Mouse (Mus musculus) heart, embryonic 16.5 days (tissue): ENCODE measurements around the gene Prkca. TPM values are rescaled to one million over a fixed set of nuclear protein-coding genes. Genes with fewer than 3 reads are reported as not detected.

Source experiments
- ATAC-seq: fragments of 200-750 bp; cut with Nextera tagmentation; replicated peaks from 2 replicates; pipeline ENCODE4 v1.8.0; 2017; ENCODE audit warnings: moderate number of reproducible peaks; ENCODE audit not compliant: insufficient read depth, low FRiP score; ENCODE audit errors: extremely low read depth
- H3K27ac ChIP-seq: fragments of 300-500 bp; sonication (generic); 2 replicates; pipeline ENCODE4 v1.5.1; 2014; ENCODE audit warnings: mild to moderate bottlenecking, low read length, control low read depth, moderate library complexity
- H3K27me3 ChIP-seq: fragments of 300-500 bp; sonication (generic); 2 replicates; pipeline ENCODE4 v1.6.1; 2014; ENCODE audit warnings: low read length, mixed read lengths; ENCODE audit not compliant: control insufficient read depth, insufficient read depth
- H3K36me3 ChIP-seq: fragments of 300-500 bp; sonication (generic); 2 replicates; pipeline ENCODE4 v1.6.1; 2014; ENCODE audit not compliant: control insufficient read depth, insufficient read depth
- H3K4me1 ChIP-seq: fragments of 300-500 bp; sonication (generic); 2 replicates; pipeline ENCODE4 v1.6.1; 2014; ENCODE audit warnings: low read length, mixed read lengths; ENCODE audit not compliant: control insufficient read depth, insufficient read depth
- H3K4me2 ChIP-seq: fragments of 300-500 bp; sonication (generic); 2 replicates; pipeline ENCODE4 v1.6.1; 2014; ENCODE audit warnings: low read depth, mild to moderate bottlenecking, control low read depth, low read length
- H3K4me3 ChIP-seq: fragments of 300-500 bp; sonication (generic); 2 replicates; pipeline ENCODE4 v1.5.1; 2014; ENCODE audit warnings: mild to moderate bottlenecking, control low read depth, low read length
- H3K9ac ChIP-seq: fragments of 300-500 bp; sonication (generic); 2 replicates; pipeline ENCODE4 v1.6.1; 2014; ENCODE audit warnings: low read length, control low read depth
- H3K9me3 ChIP-seq: fragments of 300-500 bp; sonication (generic); replicated peaks from 2 replicates; pipeline ENCODE4 v1.6.1; 2016; ENCODE audit warnings: low read length; ENCODE audit not compliant: control insufficient read depth
- WGBS: fragments of 180-500 bp; shearing (Covaris S2); extraction: QIAGEN DNeasy Blood & Tissue Kit; methylation state at CpG from one replicate; pipeline ENCODE4 v1.1.7; 2014; 5-methylcytosine and 5-hydroxymethylcytosine counted together
- polyA plus RNA-seq: library from polyadenylated mRNA; unstranded; fragments of >200 nt; fragmentation: Nextera tagmentation; extraction: Ambion mirVana; gene quantifications from 2 replicates; pipeline ENCODE4 v1.2.1, GENCODE M21; 2015

Gene Prkca
- polyA plus RNA-seq, 1 experiment from 2014 or later = 14.4 TPM

- Histone ChIP-seq H3K36me3 (no peaks in the 10 kb centered on the region; the same call in 1 of the 2 replicates), H3K9me3 (no peaks in the 10 kb centered on the region), H3K4me1 (peaks cover 38% of the 10 kb centered on the region), H3K27ac (no peak overlapping the region), H3K9ac (no peak overlapping the region), H3K4me3 (no peak overlapping the region), H3K27me3 (no peaks in the 10 kb centered on the region), H3K4me2 (no peak overlapping the region)
- ATAC-seq = no peak
- 48% methylated on average over 5 of the region's 5 CpGs for WGBS
Observed at GRCm38 (mm10) chr11:108333006-108333405, 10.7 kb downstream of the Prkca start.

DNA sequence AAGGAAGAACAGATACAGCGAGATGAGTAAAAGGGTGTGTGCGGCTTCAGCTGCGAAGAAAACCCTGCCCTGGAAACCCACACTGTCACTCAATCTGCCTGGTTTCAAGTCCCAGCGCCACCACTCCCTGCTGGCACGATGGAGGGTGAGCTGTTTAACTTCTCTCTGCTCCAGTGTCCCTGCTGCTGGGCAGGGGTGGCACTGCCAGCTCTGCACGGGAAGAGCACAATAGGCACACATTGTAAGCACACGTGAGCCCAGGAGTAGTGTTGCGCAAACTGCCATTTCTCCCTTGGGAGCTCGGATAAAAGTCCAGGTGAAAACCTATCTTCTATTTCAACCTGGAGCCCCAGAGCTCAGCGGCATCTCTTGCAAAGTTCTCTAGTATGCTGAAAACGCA, 12.9 kb downstream of the Prkca start:
- Histone ChIP-seq H3K4me2 (no peak overlapping the region), H3K9ac (no peak overlapping the region)
- no peak for ATAC-seq

DNA sequence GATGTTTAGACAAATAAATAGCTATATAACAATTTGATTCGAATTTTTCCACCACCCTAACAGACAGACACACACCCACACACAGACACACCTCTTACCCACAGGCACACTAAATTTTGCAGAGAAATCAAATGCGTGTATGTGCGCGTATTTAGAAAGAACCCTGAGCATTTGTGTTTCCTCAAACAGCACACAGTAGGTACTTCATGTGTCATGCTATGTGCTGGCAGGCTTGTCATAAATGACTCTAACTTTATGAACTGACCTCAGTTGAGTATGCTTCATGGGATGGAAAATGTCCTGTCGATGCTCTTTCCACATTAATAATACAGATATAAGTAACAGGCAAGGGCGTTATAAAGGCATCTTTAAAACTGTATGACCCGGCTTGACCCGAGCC, 17.8 kb downstream of the Prkca start:
- H3K9ac ChIP-seq = no peak overlapping the region
- no peak overlapping the region for H3K4me2 ChIP-seq
- H3K27me3 ChIP-seq = no peaks in the 10 kb centered on the region
- peaks cover 10% of the 10 kb centered on the region for H3K4me1 ChIP-seq
- H3K9me3 ChIP-seq = no peaks in the 10 kb centered on the region
- H3K36me3 ChIP-seq = no peaks in the 10 kb centered on the region
- no peak for ATAC-seq
- H3K4me3 ChIP-seq = no peak overlapping the region
- 88% methylated on average over 8 of the region's 8 CpGs for WGBS
- no peak overlapping the region for H3K27ac ChIP-seq

More for the DNA sequence above, 12.9 kb downstream of the Prkca start:
- WGBS = 84% methylated on average over 11 of the region's 11 CpGs
- Histone ChIP-seq H3K27ac (no peak overlapping the region), H3K4me1 (peaks cover 28% of the 10 kb centered on the region), H3K36me3 (no peaks in the 10 kb centered on the region; the same call in 1 of the 2 replicates), H3K9me3 (no peaks in the 10 kb centered on the region), H3K27me3 (no peaks in the 10 kb centered on the region), H3K4me3 (no peak overlapping the region)

DNA sequence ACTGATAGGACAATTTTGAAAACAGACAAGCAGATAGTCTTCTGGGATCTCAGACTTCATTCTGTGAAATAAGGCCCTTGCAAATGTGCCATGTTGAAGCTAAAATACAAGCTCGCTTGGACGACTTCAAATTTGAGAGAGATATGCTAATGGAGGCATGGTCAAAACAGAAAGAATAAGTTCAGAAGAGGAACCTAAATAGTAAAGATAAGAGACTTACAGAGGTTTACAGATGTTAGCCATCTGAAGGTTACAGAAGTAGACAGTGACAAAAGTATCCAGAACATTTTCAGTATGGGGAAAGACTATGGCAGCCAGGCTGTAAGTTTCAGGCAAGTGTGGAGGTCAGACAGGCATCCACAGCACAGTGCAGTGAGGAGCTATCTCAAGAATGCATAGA, 21.6 kb downstream of the Prkca start:
- H3K4me2 ChIP-seq = no peak overlapping the region
- ATAC-seq = no peak
- H3K9me3 ChIP-seq = no peaks in the 10 kb centered on the region
- no peak overlapping the region for H3K4me3 ChIP-seq
- H3K9ac ChIP-seq = no peak overlapping the region
- WGBS = 86% methylated on average over 2 of the region's 2 CpGs
- H3K4me1 ChIP-seq = peaks cover 11% of the 10 kb centered on the region
- H3K27me3 ChIP-seq = no peaks in the 10 kb centered on the region
- no peak overlapping the region for H3K27ac ChIP-seq
- no peaks in the 10 kb centered on the region for H3K36me3 ChIP-seq

GRCm38 (mm10) chr11:108320561-108320960, 23.2 kb downstream of the Prkca start:
- no peaks in the 10 kb centered on the region for H3K27me3 ChIP-seq
- no peak overlapping the region for H3K9ac ChIP-seq
- peaks cover 12% of the 10 kb centered on the region for H3K4me1 ChIP-seq
- H3K36me3 ChIP-seq = no peaks in the 10 kb centered on the region
- no peak for ATAC-seq
- H3K9me3 ChIP-seq = no peaks in the 10 kb centered on the region
- no peak overlapping the region for H3K27ac ChIP-seq
- no peak overlapping the region for H3K4me2 ChIP-seq
- WGBS = 69% methylated on average over 7 of the region's 7 CpGs
- no peak overlapping the region for H3K4me3 ChIP-seq

DNA sequence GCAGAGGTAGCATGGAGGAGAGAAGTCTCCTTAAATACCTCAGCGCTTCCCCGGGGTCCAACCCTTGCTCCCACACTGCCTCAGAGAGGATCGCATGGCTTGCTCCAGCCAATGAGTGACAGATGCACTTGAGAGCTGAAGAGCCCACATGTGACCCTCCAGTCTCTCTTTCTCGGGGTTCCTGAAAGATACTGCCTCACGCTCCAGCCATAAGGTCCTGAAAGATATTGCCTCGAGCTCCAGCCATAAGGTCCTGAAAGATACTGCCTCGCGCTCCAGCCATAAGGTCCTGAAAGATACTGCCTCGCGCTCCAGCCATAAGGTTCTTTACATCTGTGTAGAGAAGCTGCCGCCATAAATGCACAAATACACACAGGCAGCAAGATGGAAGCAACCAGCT, 24.6 kb downstream of the Prkca start:
- peaks cover 17% of the 10 kb centered on the region for H3K4me1 ChIP-seq
- H3K4me3 ChIP-seq = no peak overlapping the region
- ATAC-seq = no peak
- H3K4me2 ChIP-seq = no peak overlapping the region
- H3K9me3 ChIP-seq = no peaks in the 10 kb centered on the region
- H3K27ac ChIP-seq = no peak overlapping the region
- no peaks in the 10 kb centered on the region for H3K27me3 ChIP-seq
- WGBS = 70% methylated on average over 11 of the region's 11 CpGs
- no peak overlapping the region for H3K9ac ChIP-seq
- no peaks in the 10 kb centered on the region for H3K36me3 ChIP-seq

DNA sequence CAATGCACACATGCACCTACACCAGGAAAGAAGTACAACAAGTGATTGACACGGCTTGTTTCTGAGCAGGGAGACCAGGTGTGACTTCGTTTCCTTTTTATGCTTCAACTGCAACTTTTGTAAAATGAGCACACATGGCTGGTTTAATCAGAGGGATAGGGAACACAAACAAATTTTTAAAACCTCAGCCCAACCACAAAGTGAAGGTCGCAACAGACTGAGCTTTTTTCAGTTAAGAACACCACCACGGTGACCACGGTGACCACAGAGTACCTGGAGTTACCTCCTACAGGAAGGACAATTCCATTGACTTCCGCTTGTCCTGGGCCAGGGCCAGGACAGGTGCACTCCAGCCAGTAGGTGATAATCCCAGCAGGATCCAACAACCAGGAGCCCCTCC, 25.9 kb downstream of the Prkca start:
- 73% methylated on average over 6 of the region's 6 CpGs for WGBS
- no peak overlapping the region for H3K4me3 ChIP-seq
- peaks cover 22% of the 10 kb centered on the region for H3K4me1 ChIP-seq
- H3K27ac ChIP-seq = no peak overlapping the region
- no peaks in the 10 kb centered on the region for H3K9me3 ChIP-seq
- H3K4me2 ChIP-seq = no peak overlapping the region
- H3K36me3 ChIP-seq = no peaks in the 10 kb centered on the region
- H3K9ac ChIP-seq = no peak overlapping the region
- ATAC-seq = no peak
- H3K27me3 ChIP-seq = no peaks in the 10 kb centered on the region

DNA sequence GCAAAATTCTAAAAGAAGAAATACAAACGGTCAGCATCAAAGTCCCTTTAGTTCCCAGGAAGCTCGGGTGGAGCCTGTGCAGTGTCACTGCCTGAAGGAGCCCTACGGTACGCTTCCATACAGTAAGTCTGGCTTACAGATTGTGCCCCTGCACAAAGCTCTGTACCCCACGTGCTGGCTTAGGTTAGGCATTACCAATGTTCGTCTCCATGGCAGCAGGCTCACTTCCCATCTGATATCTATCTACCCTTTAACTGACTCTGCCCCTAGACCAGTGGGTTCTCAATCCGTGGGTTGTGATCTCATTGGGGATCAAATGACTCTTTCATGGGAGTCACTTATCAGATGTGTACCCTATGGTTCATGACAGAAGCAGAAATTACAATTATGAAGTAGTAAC, 28.0 kb downstream of the Prkca start:
- H3K4me1 ChIP-seq = peaks cover 28% of the 10 kb centered on the region

GRCm38 (mm10) chr11:108312516-108312915, 31.2 kb downstream of the Prkca start:
- H3K27ac ChIP-seq = no peak overlapping the region
- H3K9ac ChIP-seq = no peak overlapping the region
- H3K36me3 ChIP-seq = no peaks in the 10 kb centered on the region
- H3K4me3 ChIP-seq = no peak overlapping the region
- no peak for ATAC-seq
- no peak overlapping the region for H3K4me2 ChIP-seq
- WGBS = 70% methylated on average over 5 of the region's 5 CpGs
- no peaks in the 10 kb centered on the region for H3K9me3 ChIP-seq
- no peaks in the 10 kb centered on the region for H3K27me3 ChIP-seq
- H3K4me1 ChIP-seq = peaks cover 18% of the 10 kb centered on the region

More for the DNA sequence above, 28.0 kb downstream of the Prkca start:
- Histone ChIP-seq H3K27ac (no peak overlapping the region), H3K27me3 (no peaks in the 10 kb centered on the region), H3K9ac (no peak overlapping the region), H3K9me3 (no peaks in the 10 kb centered on the region), H3K36me3 (no peaks in the 10 kb centered on the region), H3K4me3 (no peak overlapping the region), H3K4me2 (no peak overlapping the region)
- ATAC-seq = no peak
- WGBS = 79% methylated on average over 7 of the region's 7 CpGs

GRCm38 (mm10) chr11:108311912-108312311, 31.8 kb downstream of the Prkca start:
- Histone ChIP-seq H3K36me3 (no peaks in the 10 kb centered on the region), H3K27me3 (no peaks in the 10 kb centered on the region), H3K4me1 (peaks cover 19% of the 10 kb centered on the region), H3K9ac (no peak overlapping the region), H3K27ac (no peak overlapping the region), H3K4me3 (no peak overlapping the region), H3K9me3 (no peaks in the 10 kb centered on the region), H3K4me2 (no peak overlapping the region)
- no peak for ATAC-seq
- 63% methylated on average over 2 of the region's 2 CpGs for WGBS
